Mouse (Mus musculus): Measurements from ENCODE around the gene Phex. TPM values are rescaled to one million over a fixed set of nuclear protein-coding genes. Genes with fewer than 3 reads are reported as not detected.

Gene Phex
- polyA plus RNA-seq, 1 experiment: 1.1 TPM

GRCm38 (mm10) chrX:157355521-157355920 is 59.6 kb downstream of the Phex start:
- WGBS: 85% methylated on average over 4 of the region's 4 CpGs
- Histone ChIP-seq H3K4me1 (ENCODE audit: control insufficient read depth, insufficient read depth, low read length) (no peaks in the 10 kb centered on the region), H3K27me3 (ENCODE audit: control insufficient read depth, insufficient read depth, low read length) (no peaks in the 10 kb centered on the region), H3K27ac (ENCODE audit: insufficient read depth, low read length) (no peak overlapping the region), H3K4me3 (replicated peaks; ENCODE audit: insufficient read depth, low read depth, low read length) (no peak overlapping the region)
- no peak for DNase-seq
- no peak for TF ChIP-seq POLR2A (IDR thresholded peaks at IDR 0.05; ENCODE audit: borderline replicate concordance, insufficient read depth, low read length)
- no peak for TF ChIP-seq CTCF (IDR thresholded peaks at IDR 0.05; ENCODE audit: borderline replicate concordance, insufficient read depth, low read depth, low read length)

GRCm38 (mm10) chrX:157346201-157346600 is 68.9 kb downstream of the Phex start:
- Histone ChIP-seq H3K27ac (ENCODE audit: insufficient read depth, low read length) (no peak overlapping the region), H3K4me3 (replicated peaks; ENCODE audit: insufficient read depth, low read depth, low read length) (no peak overlapping the region), H3K4me1 (ENCODE audit: control insufficient read depth, insufficient read depth, low read length) (no peaks in the 10 kb centered on the region), H3K27me3 (ENCODE audit: control insufficient read depth, insufficient read depth, low read length) (no peaks in the 10 kb centered on the region)
- 84% methylated on average over 6 of the region's 6 CpGs for WGBS
- DNase-seq: no peak
- TF ChIP-seq CTCF (IDR thresholded peaks at IDR 0.05; ENCODE audit: borderline replicate concordance, insufficient read depth, low read depth, low read length) (no peak), POLR2A (IDR thresholded peaks at IDR 0.05; ENCODE audit: borderline replicate concordance, insufficient read depth, low read length) (no peak)

GRCm38 (mm10) chrX:157334726-157335125 is 80.4 kb downstream of the Phex start:
- Histone ChIP-seq H3K27me3 (ENCODE audit: control insufficient read depth, insufficient read depth, low read length) (no peaks in the 10 kb centered on the region), H3K4me1 (ENCODE audit: control insufficient read depth, insufficient read depth, low read length) (no peaks in the 10 kb centered on the region), H3K4me3 (replicated peaks; ENCODE audit: insufficient read depth, low read depth, low read length) (no peak overlapping the region), H3K27ac (ENCODE audit: insufficient read depth, low read length) (no peak overlapping the region)
- DNase-seq: no peak
- WGBS: 70% methylated on average over 4 of the region's 4 CpGs
- TF ChIP-seq CTCF (IDR thresholded peaks at IDR 0.05; ENCODE audit: borderline replicate concordance, insufficient read depth, low read depth, low read length) (no peak), POLR2A (IDR thresholded peaks at IDR 0.05; ENCODE audit: borderline replicate concordance, insufficient read depth, low read length) (no peak)

- no peaks in the 10 kb centered on the region for H3K4me1 ChIP-seq (ENCODE audit: control insufficient read depth, insufficient read depth, low read length)
- no peaks in the 10 kb centered on the region for H3K27me3 ChIP-seq (ENCODE audit: control insufficient read depth, insufficient read depth, low read length)
- peak in 1 of 2 experiments; percentile 22 for DNase-seq
- 27% methylated on average over 3 of the region's 3 CpGs for WGBS
- no peak overlapping the region for H3K27ac ChIP-seq (ENCODE audit: insufficient read depth, low read length)
- TF ChIP-seq CTCF (IDR thresholded peaks at IDR 0.05; ENCODE audit: borderline replicate concordance, insufficient read depth, low read depth, low read length) (no peak), POLR2A (IDR thresholded peaks at IDR 0.05; ENCODE audit: borderline replicate concordance, insufficient read depth, low read length) (no peak)
- H3K4me3 ChIP-seq (replicated peaks; ENCODE audit: insufficient read depth, low read depth, low read length): no peak overlapping the region
These were observed 85.3 kb downstream of the Phex start for GRCm38 (mm10) chrX:157329821-157330220.

- no peak overlapping the region for H3K27ac ChIP-seq (ENCODE audit: insufficient read depth, low read length)
- WGBS: 22% methylated on average over 1 of the region's 1 CpGs
- no peak overlapping the region for H3K4me3 ChIP-seq (replicated peaks; ENCODE audit: insufficient read depth, low read depth, low read length)
- DNase-seq: no peak
- no peaks in the 10 kb centered on the region for H3K27me3 ChIP-seq (ENCODE audit: control insufficient read depth, insufficient read depth, low read length)
- TF ChIP-seq POLR2A (IDR thresholded peaks at IDR 0.05; ENCODE audit: borderline replicate concordance, insufficient read depth, low read length): no peak
- no peaks in the 10 kb centered on the region for H3K4me1 ChIP-seq (ENCODE audit: control insufficient read depth, insufficient read depth, low read length)
These were observed 86.7 kb downstream of the Phex start for GRCm38 (mm10) chrX:157328396-157328795.

- Histone ChIP-seq H3K27me3 (ENCODE audit: control insufficient read depth, insufficient read depth, low read length) (no peaks in the 10 kb centered on the region), H3K4me3 (replicated peaks; ENCODE audit: insufficient read depth, low read depth, low read length) (no peak overlapping the region), H3K4me1 (ENCODE audit: control insufficient read depth, insufficient read depth, low read length) (no peaks in the 10 kb centered on the region), H3K27ac (ENCODE audit: insufficient read depth, low read length) (no peak overlapping the region)
- no peak for DNase-seq
- no peak for TF ChIP-seq CTCF (IDR thresholded peaks at IDR 0.05; ENCODE audit: borderline replicate concordance, insufficient read depth, low read depth, low read length)
- TF ChIP-seq POLR2A (IDR thresholded peaks at IDR 0.05; ENCODE audit: borderline replicate concordance, insufficient read depth, low read length): no peak
- 87% methylated on average over 3 of the region's 3 CpGs for WGBS
These were observed 87.4 kb downstream of the Phex start for GRCm38 (mm10) chrX:157327756-157328155.

- H3K27ac ChIP-seq (ENCODE audit: insufficient read depth, low read length): no peak overlapping the region
- H3K4me3 ChIP-seq (replicated peaks; ENCODE audit: insufficient read depth, low read depth, low read length): no peak overlapping the region
- no peaks in the 10 kb centered on the region for H3K4me1 ChIP-seq (ENCODE audit: control insufficient read depth, insufficient read depth, low read length)
- no peak for TF ChIP-seq POLR2A (IDR thresholded peaks at IDR 0.05; ENCODE audit: borderline replicate concordance, insufficient read depth, low read length)
- no peak for TF ChIP-seq CTCF (IDR thresholded peaks at IDR 0.05; ENCODE audit: borderline replicate concordance, insufficient read depth, low read depth, low read length)
- no peaks in the 10 kb centered on the region for H3K27me3 ChIP-seq (ENCODE audit: control insufficient read depth, insufficient read depth, low read length)
- WGBS: 53% methylated on average over 3 of the region's 3 CpGs
- peak in 1 of 2 experiments; percentile 65 for DNase-seq
These were observed 90.7 kb downstream of the Phex start for GRCm38 (mm10) chrX:157324396-157324795.

- TF ChIP-seq POLR2A (IDR thresholded peaks at IDR 0.05; ENCODE audit: borderline replicate concordance, insufficient read depth, low read length) (no peak), CTCF (IDR thresholded peaks at IDR 0.05; ENCODE audit: borderline replicate concordance, insufficient read depth, low read depth, low read length) (no peak)
- H3K4me1 ChIP-seq (ENCODE audit: control insufficient read depth, insufficient read depth, low read length): peaks cover 10% of the 10 kb centered on the region
- H3K27ac ChIP-seq (ENCODE audit: insufficient read depth, low read length): peak overlapping the region; percentile 75; the same call in 1 of the 2 replicates
- no peaks in the 10 kb centered on the region; the same call in 1 of the 2 replicates for H3K27me3 ChIP-seq (ENCODE audit: control insufficient read depth, insufficient read depth, low read length)
- H3K4me3 ChIP-seq (replicated peaks; ENCODE audit: insufficient read depth, low read depth, low read length): no peak overlapping the region
- peak; percentile 73 to 86 for DNase-seq
- 18% methylated on average over 3 of the region's 3 CpGs for WGBS
These were observed 104.8 kb downstream of the Phex start for GRCm38 (mm10) chrX:157310331-157310730.

All from cerebellum, adult 2 months (tissue).